Mouse (Mus musculus): Measurements from ENCODE around the gene Agmo. TPM values are rescaled to one million over a fixed set of nuclear protein-coding genes. Genes with fewer than 3 reads are reported as not detected.

Gene Agmo
- polyA plus RNA-seq, 1 experiment from 2014 or later = 0.21 TPM

Other genes with a start within 250 kb of the Agmo start
- gene Meox2, start 133.1 kb upstream of the Agmo start, polyA plus RNA-seq (2014; fragmentation: Nextera tagmentation; extraction: Ambion mirVana) = 0.27 and 0.44 TPM in 2 replicates